Mouse (Mus musculus) brain, embryonic 14.5 days (tissue): ENCODE measurements around the gene Pdzrn4.

ENCODE experiments used
- CTCF ChIP-seq: fragments of 200-500 bp; IDR thresholded peaks from 2 replicates; pipeline ENCODE4 v1.5.1; 2012; ENCODE audit warnings: inconsistent platforms, mild to moderate bottlenecking, moderate library complexity, borderline replicate concordance; ENCODE audit not compliant: insufficient read depth, insufficient read length; ENCODE audit errors: extremely low read depth
- POLR2A ChIP-seq: fragments of 200-500 bp; IDR thresholded peaks from 2 replicates; pipeline ENCODE4 v1.6.1; 2012; ENCODE audit warnings: mild to moderate bottlenecking, inconsistent platforms, borderline replicate concordance; ENCODE audit not compliant: poor library complexity, insufficient read depth, insufficient read length, severe bottlenecking; ENCODE audit errors: extremely low read depth

DNA sequence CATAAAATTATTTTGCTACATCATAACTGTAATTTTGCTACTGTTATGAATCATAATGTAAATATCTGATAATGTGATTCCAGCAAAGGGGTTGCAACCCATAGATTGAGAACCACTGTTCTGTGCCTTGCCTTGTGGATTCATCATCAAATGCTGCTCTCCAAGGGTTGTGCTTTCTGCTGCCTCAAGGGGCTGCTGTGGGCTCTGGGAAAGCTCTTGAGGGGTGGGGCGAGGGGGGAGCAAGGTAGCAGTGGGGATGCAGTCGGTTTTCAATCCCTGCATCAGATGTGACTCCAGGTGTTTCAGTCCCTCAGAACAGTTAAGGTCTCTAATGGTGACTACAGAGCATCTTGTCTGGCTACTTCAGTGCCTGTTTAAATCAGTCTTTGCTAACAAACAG is 2.1 kb downstream of the Pdzrn4 start:
- TF ChIP-seq CTCF (no peak), POLR2A (no peak)
